Mouse (Mus musculus) T-helper 17 cell (primary cell): ENCODE results near the gene Ptdss2.

Source experiments
- in situ Hi-C, 2 experiments: fragments of 300-600 bp; cut with MboI, MseI; formaldehyde crosslinking; loops; 1 replicate in 1 of 2; 2 replicates in 1 of 2; pipeline ENCODE4 v1.15.1; 2025; ENCODE audit warnings: high pct_unique_total_duplicates in 2 of 2

The Ptdss2 gene

DNA sequence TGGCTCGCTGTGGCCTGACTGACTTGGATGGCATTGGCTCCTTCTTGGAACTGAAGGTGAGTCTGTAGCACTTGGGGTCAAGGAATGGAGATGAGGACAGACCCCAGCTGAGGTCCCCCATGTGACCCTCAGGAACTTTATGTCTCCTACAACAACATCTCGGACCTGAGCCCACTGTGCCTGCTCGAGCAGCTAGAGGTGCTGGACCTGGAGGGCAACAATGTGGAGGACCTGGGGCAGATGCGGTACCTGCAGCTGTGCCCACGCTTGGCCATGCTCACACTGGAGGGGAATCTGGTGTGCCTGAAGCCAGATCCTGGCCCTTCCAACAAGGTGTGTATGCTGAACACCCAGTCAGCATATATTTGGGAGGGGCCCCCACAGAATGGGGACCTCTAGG is 83.3 kb downstream of the Ptdss2 start:
- in situ Hi-C loops, result no loop called here

DNA sequence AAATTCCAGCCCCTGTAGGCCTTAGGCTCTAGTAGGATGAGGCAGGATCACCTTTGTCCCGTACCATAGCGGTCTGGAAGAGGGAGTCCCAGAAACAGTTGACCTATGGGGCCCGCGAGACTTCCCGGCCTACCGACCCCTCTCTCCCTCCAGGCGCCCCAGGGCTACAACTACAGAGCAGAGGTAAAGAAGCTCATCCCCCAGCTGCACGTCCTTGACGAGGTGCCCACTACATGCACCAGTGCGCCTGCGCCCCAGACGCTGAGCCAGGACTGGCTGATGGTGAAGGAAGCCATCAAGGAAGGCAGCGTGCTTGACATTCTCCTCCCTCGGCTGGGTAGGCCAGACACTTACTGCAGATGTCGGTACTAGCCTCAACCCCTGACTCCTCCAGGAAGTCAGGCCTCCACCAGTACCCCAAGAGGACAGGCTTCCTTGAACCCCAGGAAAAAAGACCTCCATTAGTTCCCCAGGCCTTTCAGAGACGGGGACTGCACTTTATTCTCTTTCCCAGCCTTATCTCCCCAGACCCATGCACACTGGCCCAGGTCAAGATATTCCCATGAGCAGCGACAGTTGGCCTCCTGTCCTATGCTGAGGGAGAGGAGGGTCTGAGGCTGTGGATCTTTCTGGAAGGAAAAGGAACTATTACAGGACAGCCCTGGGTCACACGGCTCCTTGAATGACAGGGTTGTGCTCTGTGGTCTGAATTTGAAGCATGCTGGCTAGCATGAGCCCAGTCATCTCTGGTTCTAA is 84.2 kb downstream of the Ptdss2 start:
- in situ Hi-C loops, result no loop called here
